Mouse (Mus musculus): ENCODE data around the gene Clpp.
A peak's percentile ranks its signal among the peaks of the same experiment; 100 is the strongest.

Clpp gene

GRCm38 (mm10) chr17:56988441-56988840 lies 1.7 kb upstream of the Clpp start:
- no peak for DNase-seq

GRCm38 (mm10) chr17:56988921-56989430 lies 1.1 kb upstream of the Clpp start:
- no peak for DNase-seq

- peak; percentile 76 to 87 for DNase-seq
These were observed 514 bp upstream of the Clpp start for GRCm38 (mm10) chr17:56989467-56990114.

DNA sequence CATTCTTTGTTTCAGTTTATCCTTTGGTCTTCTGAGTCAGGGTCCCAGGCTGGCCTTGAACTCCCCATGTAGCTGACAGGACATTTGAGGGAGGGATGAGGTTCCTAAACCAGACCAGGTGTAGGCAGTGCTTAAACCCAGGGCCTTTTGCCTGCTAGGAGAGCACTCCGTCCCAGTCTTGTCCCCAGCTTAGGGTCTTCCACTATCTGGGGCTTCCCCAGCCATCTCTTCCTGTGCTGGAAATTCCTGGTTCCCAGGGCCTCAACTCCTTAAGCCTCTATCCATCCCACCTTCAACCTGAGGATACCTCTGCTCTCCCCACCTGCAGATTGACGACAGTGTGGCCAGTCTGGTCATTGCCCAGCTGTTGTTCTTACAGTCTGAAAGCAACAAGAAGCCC lies 861 bp downstream of the Clpp start:
- no peak for DNase-seq

DNA sequence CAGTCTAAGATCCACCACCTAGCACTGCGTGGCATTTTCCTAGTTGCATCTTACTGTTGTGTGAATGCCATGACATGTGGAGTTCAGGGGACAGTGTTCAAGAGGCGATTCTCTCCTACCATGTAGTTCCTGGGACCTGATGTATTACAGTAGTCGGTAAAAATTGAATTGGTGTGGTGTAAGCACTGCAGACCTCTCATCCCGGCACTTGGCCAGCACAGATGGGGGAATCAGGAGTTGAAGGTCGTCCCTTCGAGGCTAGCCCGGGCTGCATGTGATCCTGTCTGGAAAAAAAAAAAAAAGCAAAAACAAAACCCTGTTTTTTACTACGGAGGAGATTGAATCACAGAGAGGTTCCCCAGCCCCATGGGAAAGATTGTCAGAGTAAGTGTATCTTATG lies 4.9 kb downstream of the Clpp start:
- no peak for DNase-seq

- no peak for DNase-seq
These were observed 6.4 kb downstream of the Clpp start for GRCm38 (mm10) chr17:56996506-56996905.

GRCm38 (mm10) chr17:56997029-56997667 lies 7.0 kb downstream of the Clpp start, which contains the start of gene Alkbh7:
Gene Alkbh7 (plus strand): TSS chr17:56997339.
- peak; percentile 96 to 98 for DNase-seq

DNA sequence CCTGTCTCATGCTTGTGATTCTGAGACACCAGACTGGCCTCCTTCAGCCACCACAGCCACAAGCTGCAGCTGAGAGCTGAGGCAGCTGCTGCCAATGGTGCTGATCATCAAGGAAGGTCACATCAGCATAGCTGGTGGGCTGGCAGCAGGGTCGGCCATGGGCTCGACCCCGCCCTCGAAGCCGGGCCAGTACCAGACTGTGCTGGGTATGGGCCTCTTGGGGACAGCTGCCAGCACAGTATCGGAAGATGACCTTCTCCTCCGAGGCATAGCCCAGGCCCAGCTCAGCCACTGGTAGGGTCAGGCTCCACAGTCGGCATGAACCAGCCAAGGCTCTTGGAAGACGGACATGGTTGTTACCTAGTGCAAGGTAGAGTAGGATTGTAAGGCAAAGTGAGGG lies 9.3 kb downstream of the Clpp start:
- no peak for DNase-seq

GRCm38 (mm10) chr17:56999968-57000609 lies 10.0 kb downstream of the Clpp start, which contains the start of gene Pspn:
Gene Pspn (minus strand): TSS chr17:57000018.
- DNase-seq: no peak

- DNase-seq: no peak
These were observed 11.1 kb downstream of the Clpp start for GRCm38 (mm10) chr17:57001228-57001627.

DNA sequence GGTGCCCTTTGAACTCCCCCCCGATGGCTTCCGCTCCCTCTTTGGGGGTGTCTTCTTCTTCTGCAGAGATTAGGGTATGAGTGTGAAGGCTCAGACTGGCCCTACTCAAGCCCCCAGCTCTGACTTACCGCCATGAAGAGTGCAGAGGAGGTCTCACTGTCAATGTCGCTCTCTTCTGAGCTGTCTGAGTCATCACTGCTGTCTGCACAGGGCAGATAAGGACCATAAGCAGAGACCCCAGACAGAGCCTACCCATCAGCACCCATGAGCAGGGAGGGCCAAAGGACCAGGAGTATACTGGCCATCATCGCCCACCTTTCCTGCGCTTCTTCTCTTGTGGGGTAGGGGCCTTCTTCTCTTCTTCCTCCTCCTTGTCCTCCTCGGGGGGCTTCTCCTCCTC lies 13.9 kb downstream of the Clpp start:
- no peak for DNase-seq

DNA sequence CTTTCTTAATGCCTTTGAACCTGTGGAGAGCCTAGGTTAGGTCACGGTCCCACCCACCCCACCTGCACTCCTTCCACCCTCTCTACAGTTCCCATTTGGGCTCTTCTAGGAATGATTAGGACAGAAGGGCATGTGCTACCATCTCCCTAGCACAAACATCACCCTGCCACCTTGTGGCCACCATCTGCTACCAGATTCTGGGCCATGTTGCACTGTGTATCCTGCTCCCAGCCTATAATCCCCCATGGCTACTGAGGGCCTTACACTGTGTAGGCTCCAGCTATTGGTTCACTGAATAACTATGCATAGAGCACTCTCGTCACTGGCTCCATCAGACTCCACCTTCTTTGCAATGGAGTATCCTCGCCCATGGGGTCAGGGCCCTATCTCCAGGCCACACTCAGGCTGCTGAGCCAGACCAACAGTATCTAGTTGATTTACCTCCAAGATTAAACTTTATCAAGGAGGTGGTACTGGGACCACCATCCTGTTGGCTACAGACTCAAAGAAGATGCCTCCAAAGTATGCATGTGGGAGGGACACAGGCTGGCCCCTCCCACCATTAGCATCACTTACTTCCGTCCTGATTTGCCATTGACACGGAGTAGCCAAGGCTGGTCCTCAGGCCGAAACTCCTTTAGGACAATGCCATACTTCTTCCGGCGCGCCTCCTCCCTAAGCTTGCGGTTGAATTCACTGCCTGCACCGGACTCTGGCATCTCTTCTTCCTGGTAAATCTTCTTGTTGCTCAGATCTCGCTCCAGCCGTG lies 17.2 kb downstream of the Clpp start:
- DNase-seq: peak in 1 of 2 experiments; percentile 43

- DNase-seq: no peak
These were observed 20.8 kb downstream of the Clpp start for GRCm38 (mm10) chr17:57010911-57011235.

GRCm38 (mm10) chr17:57011236-57012141 lies 21.4 kb downstream of the Clpp start, which contains the start of the genes Gtf2f1 and Gm17949:
Gene Gtf2f1 (minus strand): TSS chr17:57011288.
Gene Gm17949 (plus strand): TSS chr17:57011469.
- peak; percentile 96 to 98 for DNase-seq

DNA sequence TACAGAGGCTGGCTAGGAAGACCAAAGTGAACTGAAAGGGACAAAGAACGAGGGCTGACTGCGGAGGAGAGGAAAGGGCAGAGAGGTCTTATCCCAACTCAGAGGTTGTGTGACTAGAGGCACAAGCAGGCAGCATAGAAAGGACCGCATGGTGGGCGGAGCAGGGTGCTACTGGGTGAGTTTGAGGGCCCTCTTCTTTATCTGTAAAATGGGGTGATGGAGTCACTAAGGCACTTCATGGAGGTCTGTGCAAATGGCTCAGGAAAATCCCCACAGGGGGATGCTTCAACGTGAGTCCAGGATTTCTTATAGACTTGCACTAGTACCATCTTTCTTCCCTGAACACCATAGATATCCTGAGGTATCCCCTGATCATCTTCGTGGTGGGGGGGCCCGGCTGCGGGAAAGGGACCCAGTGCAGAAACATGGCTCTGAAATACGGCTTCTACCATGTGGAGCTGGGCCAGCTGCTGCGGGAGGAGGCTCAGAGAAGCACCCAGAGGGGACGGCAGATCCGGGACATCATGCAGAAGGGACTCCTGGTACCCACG lies 22.2 kb downstream of the Clpp start:
- DNase-seq: no peak

GRCm38 (mm10) chr17:57019693-57020092 lies 29.6 kb downstream of the Clpp start:
- DNase-seq: no peak

GRCm38 (mm10) chr17:57020960-57021359 lies 30.9 kb downstream of the Clpp start:
- no peak for DNase-seq

DNA sequence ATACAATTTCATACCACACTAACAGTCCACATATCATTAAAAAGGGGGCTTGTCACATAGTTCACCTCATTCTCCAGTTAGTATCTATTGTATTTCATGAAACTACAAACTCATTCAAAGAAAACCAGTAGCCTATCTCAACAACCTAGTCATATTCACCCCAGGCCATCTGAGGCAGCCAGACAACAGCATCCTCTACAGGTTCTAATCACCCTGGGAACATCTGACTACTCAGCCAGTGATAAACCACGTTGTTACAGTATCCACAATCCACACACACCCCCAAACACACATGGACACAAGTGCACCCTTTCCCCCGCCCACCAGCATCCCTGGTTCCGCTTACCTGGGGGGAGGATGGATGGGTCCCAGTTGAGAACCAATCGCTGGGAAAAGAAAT lies 37.4 kb downstream of the Clpp start:
- no peak for DNase-seq

DNA sequence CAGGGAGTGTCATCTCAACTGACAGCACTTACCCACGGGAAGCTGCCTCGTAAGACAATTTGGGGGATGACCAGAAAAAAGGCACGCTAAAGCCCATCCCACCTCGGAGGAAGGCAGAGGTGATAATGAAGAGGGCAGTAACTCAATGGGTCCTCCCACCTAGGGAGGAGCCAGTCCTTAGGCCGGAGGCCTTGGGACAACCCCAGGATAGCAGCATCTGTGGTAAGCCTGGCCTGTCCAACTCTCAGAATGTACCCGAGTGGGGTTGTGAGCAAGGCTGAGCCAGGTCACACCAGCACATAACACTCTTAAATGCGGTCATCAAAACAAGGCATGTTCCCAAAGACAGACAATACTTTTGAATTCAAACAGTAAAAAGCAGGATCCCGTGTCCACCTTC lies 39.6 kb downstream of the Clpp start:
- DNase-seq: peak in 1 of 2 experiments; percentile 38

DNA sequence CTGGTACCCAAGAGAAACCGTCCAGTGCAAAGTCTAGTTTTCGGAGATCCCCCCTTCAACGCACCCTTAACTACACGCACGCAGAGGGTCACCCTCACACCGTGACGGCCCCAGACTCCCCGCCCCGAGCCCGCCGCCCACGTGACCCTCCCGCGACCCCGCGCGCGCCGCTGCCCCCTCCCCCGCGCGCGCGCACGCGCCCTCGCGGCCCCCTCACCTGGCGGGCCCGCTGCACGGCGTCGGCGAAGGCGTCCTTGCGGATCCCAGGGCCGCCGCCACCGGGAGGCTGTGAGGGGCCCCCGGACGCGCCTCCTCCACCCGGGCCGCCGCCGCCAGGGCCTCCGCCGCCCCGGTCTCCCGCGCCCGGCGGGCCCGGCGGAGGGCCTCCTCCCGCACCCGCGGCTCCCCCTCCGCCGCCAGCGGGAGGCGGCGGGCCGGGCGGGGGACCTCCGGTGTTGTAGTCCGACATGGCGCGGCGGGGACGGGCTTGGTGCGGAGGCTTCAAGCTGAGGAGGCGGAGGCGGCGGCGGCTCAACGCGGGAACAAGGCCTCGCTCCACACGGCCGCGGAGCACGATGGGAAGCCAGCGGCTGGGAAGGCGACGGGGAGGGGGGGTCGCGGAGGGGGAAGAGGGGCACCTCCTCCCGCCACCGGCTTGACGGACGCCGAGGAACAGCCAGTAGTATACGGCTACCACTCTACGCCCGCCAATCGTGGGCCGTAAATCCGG lies 41.0 kb downstream of the Clpp start, which contains the start of gene Khsrp:
Gene Khsrp (minus strand): TSS at position 592 of the 730 bp plus-strand sequence.
- DNase-seq: peak; percentile 69 to 73

Measured in kidney, postnatal 4 days (tissue).